Mouse (Mus musculus) liver, adult (tissue): Measurements from ENCODE around the gene Ppp4c.

Experiments
- GATA4 ChIP-seq: IDR thresholded peaks from 2 replicates; pipeline ENCODE4 v1.6.1; 2014; ENCODE audit warnings: mild to moderate bottlenecking, low read length; ENCODE audit not compliant: insufficient replicate concordance

The Ppp4c gene

GRCm38 (mm10) chr7:126795387-126796317 is 3.4 kb upstream of the Ppp4c start:
- no peak for TF ChIP-seq GATA4

DNA sequence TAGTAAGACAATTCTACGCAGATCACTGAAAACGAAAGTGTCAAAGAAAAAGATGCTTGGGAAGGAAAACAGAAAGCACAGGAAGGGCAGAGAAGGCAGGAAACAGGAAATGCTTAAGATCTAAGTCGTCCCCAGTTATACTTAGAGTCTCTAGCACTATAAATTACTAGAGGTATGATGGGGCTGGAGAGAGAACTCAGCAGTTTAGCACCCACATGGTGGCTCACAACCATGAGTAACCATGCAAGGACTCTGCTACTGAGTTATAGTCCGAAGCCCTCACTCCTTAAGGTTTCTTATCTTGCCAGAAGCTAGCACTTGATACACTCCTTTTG is 1.9 kb upstream of the Ppp4c start:
- no peak for TF ChIP-seq GATA4

- no peak for TF ChIP-seq GATA4
Measured at GRCm38 (mm10) chr7:126793456-126794270, 1.4 kb upstream of the Ppp4c start.

DNA sequence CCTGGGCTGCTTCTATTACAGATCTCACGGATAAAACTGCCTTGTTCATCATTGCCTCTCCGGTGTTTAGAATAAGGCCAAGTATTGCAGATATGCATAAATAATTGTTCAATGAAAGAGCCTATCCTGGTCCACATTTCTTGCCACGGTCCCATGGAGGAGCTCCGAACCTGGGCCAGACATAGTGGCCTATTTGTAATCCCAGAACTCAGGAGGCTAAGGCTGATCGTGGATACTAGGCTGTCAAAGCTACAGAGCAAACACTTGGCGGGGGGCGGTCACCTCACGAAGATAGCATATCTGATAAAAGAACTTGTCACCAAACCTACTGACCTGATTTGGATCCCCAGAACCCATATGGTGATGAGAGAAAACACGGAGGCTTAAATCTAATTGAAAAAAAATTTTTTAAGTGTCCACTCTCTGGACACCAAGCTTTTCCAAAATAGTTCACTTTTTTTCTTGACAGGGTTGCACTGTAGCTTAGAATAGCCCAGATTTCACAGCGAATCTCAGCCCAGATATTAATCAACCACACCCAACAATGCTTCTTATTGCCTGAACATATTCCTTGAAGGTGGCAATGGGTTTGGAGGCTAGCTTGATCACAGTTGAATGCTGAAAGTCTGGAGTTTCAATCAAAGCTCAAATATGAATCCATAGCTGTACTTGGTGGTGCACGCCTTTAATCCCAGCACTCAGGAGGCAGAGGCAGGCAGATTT is 586 bp upstream of the Ppp4c start:
- TF ChIP-seq GATA4 = no peak

DNA sequence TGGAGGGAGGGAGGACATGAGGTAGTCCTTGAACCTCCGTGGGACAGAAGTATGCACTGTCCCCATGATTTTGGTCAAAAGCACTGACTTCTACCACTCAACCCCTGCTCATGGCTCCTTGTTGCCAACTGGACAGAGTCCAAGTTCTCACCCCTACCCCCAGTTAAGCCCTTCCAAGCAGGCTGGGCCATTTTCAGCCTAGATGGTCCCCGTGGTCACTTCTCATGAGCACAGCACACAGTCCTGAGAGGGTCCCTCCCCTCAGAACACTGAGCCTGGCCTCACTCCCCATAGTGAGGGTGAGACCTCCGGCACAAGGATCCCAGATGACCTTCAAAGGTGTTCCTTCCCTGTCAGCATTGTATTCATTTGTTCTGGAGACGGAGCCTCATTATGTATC is 3.2 kb downstream of the Ppp4c start:
- TF ChIP-seq GATA4 = no peak

DNA sequence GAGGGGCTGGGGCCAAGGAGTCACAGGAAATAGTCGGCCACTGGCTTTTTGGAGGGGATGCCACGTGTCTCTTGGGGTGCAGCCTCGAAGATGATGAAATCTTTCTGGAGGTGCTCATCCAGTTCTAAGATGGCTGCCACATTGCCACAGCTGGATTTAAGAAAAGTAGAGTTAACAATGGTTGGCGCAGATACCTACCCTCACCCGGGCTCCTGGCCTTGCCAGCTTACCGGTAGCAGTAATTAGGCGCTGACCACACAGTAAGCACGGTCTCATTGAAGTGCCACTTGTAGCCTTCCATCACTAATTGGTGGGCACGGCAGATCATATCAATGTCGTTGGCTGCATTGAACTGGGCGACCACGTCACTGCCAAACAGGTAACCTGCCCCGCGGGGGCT is 6.2 kb downstream of the Ppp4c start:
- no peak for TF ChIP-seq GATA4

GRCm38 (mm10) chr7:126785056-126785455 is 7.2 kb downstream of the Ppp4c start:
- TF ChIP-seq GATA4 = no peak

DNA sequence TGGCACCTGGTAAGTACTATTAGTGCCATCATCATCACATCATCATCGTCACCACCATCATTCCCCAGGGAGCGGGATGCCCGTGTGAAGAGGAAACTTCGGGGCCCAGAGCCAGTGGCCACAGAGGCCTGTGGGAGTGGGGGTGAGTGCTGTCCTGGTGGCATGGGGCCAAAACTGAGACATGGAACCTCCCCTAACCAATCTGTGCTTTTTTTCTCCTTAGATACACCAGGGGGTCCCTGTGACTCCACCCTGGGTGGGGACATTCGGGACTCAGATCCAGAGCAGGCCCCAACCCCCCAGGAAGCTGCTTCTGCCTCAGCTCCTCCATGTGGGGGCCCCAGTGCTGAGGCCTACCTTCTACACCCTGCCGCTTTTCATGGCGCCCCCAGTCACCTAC is 7.8 kb downstream of the Ppp4c start:
- no peak for TF ChIP-seq GATA4

DNA sequence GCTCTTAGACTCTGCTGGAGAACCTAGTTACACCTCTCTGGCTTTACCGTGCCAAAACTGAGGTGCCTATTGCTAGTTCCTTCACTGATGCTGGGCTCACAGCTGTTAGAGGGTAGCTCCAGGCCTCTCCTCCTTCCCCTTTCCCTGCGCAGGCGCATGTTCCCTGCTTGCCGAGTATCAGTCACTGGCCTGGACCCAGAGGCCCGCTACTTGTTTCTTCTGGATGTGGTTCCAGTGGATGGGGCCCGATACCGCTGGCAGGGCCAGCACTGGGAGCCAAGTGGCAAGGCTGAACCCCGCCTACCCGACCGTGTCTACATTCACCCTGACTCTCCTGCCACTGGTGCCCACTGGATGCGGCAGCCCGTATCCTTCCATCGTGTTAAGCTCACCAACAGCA is 9.6 kb downstream of the Ppp4c start:
- no peak for TF ChIP-seq GATA4

DNA sequence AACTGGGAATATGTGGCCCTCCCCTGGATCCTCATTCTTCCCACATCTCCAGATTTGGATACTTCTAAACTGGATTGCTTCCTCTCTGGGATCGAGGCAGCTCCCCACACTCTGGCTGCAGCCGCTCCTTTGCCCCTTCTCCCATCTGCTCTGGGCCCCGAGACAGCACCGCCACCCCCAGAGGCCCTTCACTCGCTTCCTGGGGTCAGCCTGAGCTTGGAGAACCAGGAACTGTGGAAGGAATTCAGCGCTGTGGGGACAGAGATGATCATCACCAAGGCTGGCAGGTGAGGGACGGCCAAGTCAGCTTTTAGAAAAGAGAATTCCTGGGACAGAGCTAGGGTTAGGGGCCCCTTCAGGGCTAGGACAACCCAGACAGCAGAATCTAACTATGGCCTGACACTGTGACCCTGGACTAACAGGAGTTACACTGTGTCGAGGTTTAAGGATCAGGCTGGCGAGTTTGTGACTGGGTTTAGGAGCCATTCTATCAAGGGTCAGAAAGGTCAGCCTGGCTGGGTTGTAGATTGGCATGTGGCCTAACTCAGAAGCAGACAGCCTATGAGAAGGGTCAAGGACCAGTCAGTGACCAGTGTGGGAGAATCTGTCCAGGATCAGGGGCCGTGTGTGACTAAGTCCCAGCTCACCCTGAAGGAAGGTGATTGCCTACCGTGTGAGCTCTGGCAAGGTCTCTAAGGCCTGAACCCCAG is 10.5 kb downstream of the Ppp4c start:
- TF ChIP-seq GATA4 = no peak

GRCm38 (mm10) chr7:126780971-126781635 is 11.2 kb downstream of the Ppp4c start, which contains the start of gene Tbx6:
TSS of gene Tbx6 (plus strand) at chr7:126781483.
- TF ChIP-seq GATA4 = no peak

DNA sequence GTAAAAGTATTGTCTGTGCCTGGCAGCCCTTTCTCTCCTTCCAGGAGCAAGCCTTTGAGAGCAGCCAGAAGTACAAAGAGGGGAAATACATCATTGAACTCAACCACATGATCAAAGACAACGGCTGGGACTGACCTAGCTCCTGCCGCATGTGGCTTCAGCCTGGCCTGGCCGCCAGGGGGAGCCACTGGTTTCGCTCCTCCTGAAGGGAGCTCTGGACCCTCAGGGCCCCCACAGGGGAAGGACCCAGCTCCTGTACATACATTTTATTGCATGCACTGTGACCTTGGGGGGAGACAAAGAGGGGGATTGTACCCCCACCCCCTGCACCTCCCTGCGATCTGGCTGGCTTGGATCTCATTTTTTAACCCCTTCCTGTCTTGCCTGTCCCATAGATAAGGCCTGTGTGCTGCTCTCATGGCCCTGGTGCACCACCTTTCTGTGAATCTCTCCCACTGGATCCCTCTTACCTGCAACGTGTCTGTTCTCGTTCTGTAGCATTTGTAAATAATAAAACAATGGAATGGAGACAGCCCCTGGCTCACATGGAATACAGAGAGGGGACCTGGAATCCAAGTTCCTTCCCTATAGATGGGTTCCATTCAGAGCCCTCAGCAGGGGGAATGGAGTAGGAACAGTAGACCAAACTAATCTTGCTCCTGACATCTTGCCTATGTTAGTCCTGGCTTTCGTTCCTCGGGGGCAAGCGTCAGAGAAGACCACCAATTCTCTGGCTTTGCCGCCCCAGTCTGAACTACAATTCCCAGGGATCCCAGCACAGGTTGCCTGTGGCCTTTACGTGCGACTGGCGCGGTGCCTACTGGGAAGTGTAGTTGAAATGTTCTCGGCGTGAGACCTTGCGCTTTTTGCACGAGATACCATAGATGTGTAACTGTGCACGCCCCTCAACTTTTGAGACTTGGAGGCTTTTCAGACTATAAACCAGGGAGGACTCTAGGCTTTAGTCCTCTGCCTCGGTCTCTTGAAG is 12.0 kb downstream of the Ppp4c start:
- peak; percentile 45; the same call in 1 of the 2 replicates for TF ChIP-seq GATA4

DNA sequence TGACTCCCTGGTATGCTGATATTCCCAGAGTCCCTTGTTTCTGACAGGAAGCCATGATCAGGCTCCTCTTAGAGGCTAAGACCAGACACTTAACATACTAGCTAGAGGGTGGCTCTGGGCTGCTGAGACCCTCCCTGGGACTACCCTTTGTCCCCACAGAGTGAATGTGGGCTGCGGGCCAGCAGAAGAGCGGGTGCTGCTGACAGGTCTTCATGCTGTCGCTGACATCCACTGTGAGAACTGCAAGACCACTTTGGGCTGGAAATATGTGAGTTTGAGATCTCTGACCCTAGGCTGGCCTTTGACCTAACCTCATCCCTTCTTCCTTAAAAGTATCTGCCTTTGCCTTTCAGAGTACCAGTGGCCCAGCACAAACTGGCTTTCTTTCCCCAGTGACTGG is 14.1 kb downstream of the Ppp4c start:
- no peak for TF ChIP-seq GATA4
